Mouse (Mus musculus) forebrain, embryonic 13.5 days (tissue): ENCODE results near the gene Tmem117. TPM values are rescaled to one million over a fixed set of nuclear protein-coding genes. Genes with fewer than 3 reads are reported as not detected.

Experiments used
- ATAC-seq: fragments of 200-750 bp; cut with Nextera tagmentation; 2 replicates; pipeline ENCODE4 v1.8.0; 2017
- H3K27ac ChIP-seq: fragments of 300-500 bp; sonication (generic); 2 replicates; pipeline ENCODE4 v1.5.1; 2015; ENCODE audit warnings: inconsistent platforms, mild to moderate bottlenecking, moderate library complexity
- H3K27me3 ChIP-seq: fragments of 300-500 bp; sonication (generic); 2 replicates; pipeline ENCODE4 v1.6.1; 2015; ENCODE audit warnings: mild to moderate bottlenecking, inconsistent platforms
- H3K36me3 ChIP-seq: fragments of 300-500 bp; sonication (generic); 2 replicates; pipeline ENCODE4 v1.6.1; 2015; ENCODE audit warnings: mild to moderate bottlenecking, inconsistent platforms; ENCODE audit not compliant: poor library complexity, severe bottlenecking
- H3K4me1 ChIP-seq: fragments of 300-500 bp; sonication (generic); 2 replicates; pipeline ENCODE4 v1.6.1; 2015; ENCODE audit warnings: inconsistent platforms
- H3K4me2 ChIP-seq: fragments of 300-500 bp; sonication (generic); 2 replicates; pipeline ENCODE4 v1.6.1; 2015; ENCODE audit warnings: inconsistent platforms, mild to moderate bottlenecking, moderate library complexity
- H3K4me3 ChIP-seq: fragments of 300-500 bp; sonication (generic); 2 replicates; pipeline ENCODE4 v1.5.1; 2015; ENCODE audit warnings: mild to moderate bottlenecking, inconsistent platforms
- H3K9ac ChIP-seq: fragments of 300-500 bp; sonication (generic); 2 replicates; pipeline ENCODE4 v1.6.1; 2015; ENCODE audit warnings: mild to moderate bottlenecking, inconsistent platforms
- H3K9me3 ChIP-seq: fragments of 300-500 bp; sonication (generic); replicated peaks from 2 replicates; pipeline ENCODE4 v1.6.1; 2016; ENCODE audit warnings: inconsistent platforms
- WGBS: fragments of 180-500 bp; shearing (Covaris S2); methylation state at CpG from one replicate; pipeline ENCODE4 v1.1.7; 2015; 5-methylcytosine and 5-hydroxymethylcytosine counted together
- polyA plus RNA-seq: library from polyadenylated mRNA; unstranded; fragments of >200 nt; fragmentation: Nextera tagmentation; extraction: Ambion mirVana; gene quantifications from 2 replicates; pipeline ENCODE4 v1.2.1, GENCODE M21; 2015

The Tmem117 gene
- polyA plus RNA-seq, 1 experiment from 2014 or later = 1.2 TPM

DNA sequence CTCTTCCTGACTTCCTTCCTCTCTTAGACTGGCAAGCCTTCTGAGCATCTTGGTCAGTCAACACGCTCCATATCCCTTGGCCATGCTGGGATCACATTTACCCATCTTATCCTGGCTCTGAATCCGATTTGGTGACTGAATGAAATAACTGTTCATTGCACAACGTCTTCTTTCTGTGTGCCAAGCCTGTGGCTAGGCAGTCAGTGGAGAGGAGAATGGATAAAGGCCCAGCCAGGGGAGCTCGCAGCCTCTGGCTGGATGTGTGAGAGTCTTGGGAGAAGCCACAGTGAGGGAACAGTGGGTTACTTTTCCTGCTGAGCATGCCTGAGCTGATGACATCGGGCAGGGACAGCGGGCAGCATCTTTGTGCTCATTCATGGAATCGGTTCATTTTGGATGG is 55.2 kb downstream of the Tmem117 start:
- no peak overlapping the region for H3K4me2 ChIP-seq
- H3K4me3 ChIP-seq = no peak overlapping the region
- H3K27me3 ChIP-seq = no peaks in the 10 kb centered on the region; the same call in 1 of the 2 replicates
- no peaks in the 10 kb centered on the region for H3K4me1 ChIP-seq
- ATAC-seq = no peak
- WGBS = 75% methylated on average over 7 of the region's 7 CpGs
- no peaks in the 10 kb centered on the region for H3K9me3 ChIP-seq
- H3K27ac ChIP-seq = no peak overlapping the region
- H3K36me3 ChIP-seq = no peaks in the 10 kb centered on the region
- no peak overlapping the region for H3K9ac ChIP-seq

DNA sequence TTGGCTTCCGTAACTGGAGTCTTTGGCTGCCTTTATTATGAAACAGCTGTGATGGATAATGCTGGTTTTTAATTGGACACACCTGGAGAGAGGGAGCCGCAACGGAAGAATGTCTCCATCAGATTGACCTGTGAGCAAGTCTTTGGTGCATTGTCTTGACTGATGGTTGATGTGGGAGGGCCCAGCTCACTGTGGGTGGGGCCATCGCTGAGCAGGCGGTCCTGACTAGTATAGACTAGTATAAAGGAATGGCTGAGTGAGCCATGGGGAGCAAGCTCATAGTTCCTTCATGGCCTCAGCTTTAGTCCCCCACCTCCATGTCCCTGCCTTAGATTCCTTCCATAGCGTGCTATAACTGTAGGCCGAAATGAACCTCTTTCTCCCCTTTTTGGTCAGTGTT is 58.1 kb downstream of the Tmem117 start:
- WGBS = 91% methylated on average over 7 of the region's 7 CpGs
- no peaks in the 10 kb centered on the region for H3K27me3 ChIP-seq
- no peak overlapping the region for H3K27ac ChIP-seq
- no peaks in the 10 kb centered on the region for H3K9me3 ChIP-seq
- H3K36me3 ChIP-seq = no peaks in the 10 kb centered on the region
- H3K9ac ChIP-seq = no peak overlapping the region
- H3K4me2 ChIP-seq = no peak overlapping the region
- H3K4me1 ChIP-seq = no peaks in the 10 kb centered on the region
- H3K4me3 ChIP-seq = no peak overlapping the region
- ATAC-seq = no peak

DNA sequence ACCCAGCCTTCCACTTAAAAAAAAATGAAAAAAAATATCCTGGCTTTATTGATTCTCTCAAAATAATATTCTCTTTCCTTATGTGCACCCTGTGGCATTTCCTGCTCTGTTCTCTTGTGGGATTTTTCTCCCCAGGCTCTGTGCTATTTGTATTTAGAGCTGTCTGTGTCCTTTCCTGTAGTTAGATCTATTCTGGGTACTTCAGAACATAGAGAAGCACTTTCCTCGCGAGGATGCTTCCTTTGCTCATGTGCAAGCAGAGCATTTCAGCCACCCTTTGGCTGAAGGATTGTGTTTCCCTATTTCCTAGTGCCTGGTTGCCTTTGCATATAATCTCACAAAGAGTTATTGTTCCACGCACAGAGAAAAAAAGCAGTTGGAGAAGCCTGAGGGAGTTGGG is 58.6 kb downstream of the Tmem117 start:
- ATAC-seq = no peak
- H3K4me2 ChIP-seq = no peak overlapping the region
- no peak overlapping the region for H3K27ac ChIP-seq
- no peak overlapping the region for H3K9ac ChIP-seq
- H3K9me3 ChIP-seq = no peaks in the 10 kb centered on the region
- no peak overlapping the region for H3K4me3 ChIP-seq
- no peaks in the 10 kb centered on the region for H3K4me1 ChIP-seq
- no peaks in the 10 kb centered on the region for H3K27me3 ChIP-seq
- WGBS = 78% methylated on average over 3 of the region's 3 CpGs
- no peaks in the 10 kb centered on the region for H3K36me3 ChIP-seq

DNA sequence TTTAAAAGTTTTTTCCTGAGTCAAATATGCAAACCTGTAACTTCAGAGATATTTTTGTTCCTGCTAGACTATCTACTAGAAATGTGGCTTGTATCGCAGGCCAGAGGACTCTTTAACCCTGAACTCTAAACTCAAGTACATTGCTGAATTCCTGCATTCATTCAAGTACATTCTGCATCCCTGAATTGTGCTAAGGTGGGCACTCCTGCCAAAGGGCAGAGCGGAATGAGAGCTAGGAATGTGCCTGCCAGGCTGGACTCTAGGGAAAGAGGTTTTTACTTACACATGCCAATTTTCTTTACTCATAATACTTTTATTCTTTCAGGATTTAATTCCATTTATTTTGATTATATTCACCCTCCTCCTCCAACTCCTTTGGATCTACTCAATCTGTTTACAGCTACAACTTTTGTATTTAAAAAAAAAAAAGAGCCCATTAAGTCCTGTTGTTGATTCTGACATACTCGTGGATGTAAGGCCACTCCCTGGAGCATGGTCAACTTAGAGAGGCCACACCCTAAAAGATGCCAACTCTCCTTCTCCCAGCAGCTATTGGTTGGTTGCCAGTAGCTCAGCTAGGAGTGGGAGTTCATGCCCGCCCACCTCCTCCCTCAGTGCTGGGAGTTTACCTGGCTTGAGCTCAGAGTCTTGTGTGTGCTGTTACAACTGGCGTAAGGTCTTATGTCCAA is 60.3 kb downstream of the Tmem117 start:
- ATAC-seq = no peak
- Histone ChIP-seq H3K36me3 (no peaks in the 10 kb centered on the region), H3K27me3 (no peaks in the 10 kb centered on the region), H3K27ac (no peak overlapping the region), H3K9ac (no peak overlapping the region), H3K9me3 (no peaks in the 10 kb centered on the region), H3K4me3 (no peak overlapping the region), H3K4me2 (no peak overlapping the region), H3K4me1 (no peaks in the 10 kb centered on the region)
- 80% methylated on average over 5 of the region's 5 CpGs for WGBS

DNA sequence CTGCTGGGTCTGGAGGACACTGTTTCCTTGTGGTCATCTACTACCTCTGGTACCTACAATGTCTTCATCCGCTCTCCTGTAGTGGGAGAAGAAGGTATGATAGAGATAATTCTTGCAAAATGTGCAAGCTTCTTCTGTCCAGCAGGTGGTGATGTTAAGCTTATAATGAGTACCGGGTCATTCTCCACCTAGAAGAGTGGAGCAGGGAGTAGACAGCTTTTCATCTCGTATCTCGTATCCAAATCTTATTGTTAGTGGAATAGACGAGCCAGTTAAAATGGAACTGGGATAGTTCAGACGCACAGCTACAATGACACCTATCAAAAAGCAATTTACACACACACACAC is 60.8 kb downstream of the Tmem117 start:
- H3K4me3 ChIP-seq = no peak overlapping the region
- no peaks in the 10 kb centered on the region for H3K9me3 ChIP-seq
- H3K4me2 ChIP-seq = no peak overlapping the region
- H3K27me3 ChIP-seq = no peaks in the 10 kb centered on the region
- ATAC-seq = no peak
- H3K36me3 ChIP-seq = no peaks in the 10 kb centered on the region
- no peaks in the 10 kb centered on the region for H3K4me1 ChIP-seq
- WGBS = 62% methylated on average over 6 of the region's 6 CpGs
- no peak overlapping the region for H3K9ac ChIP-seq
- H3K27ac ChIP-seq = no peak overlapping the region

DNA sequence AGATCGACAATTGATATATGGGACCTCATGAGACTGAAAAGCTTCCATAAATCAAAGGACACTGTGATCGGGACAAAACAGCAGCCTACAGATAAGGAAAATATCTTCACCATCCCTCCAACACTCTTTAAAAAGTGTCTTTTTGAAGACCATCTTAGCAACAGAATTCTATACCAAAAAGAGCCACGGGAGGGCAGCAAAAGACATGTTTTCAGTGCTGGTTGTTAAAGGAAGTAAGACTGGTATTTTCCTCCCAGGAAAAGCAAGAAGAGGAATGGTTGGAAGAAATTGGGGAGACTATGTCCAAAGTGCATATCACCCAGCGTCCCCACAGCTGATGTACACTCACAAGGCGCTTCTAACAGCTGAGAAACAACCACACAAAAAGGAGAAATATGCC is 93.7 kb downstream of the Tmem117 start:
- Histone ChIP-seq H3K9ac (no peak overlapping the region), H3K27me3 (no peaks in the 10 kb centered on the region), H3K4me1 (peaks cover 8% of the 10 kb centered on the region), H3K9me3 (no peaks in the 10 kb centered on the region), H3K36me3 (no peaks in the 10 kb centered on the region), H3K4me2 (no peak overlapping the region), H3K4me3 (no peak overlapping the region), H3K27ac (no peak overlapping the region)
- no peak for ATAC-seq
- 35% methylated on average over 5 of the region's 5 CpGs for WGBS

DNA sequence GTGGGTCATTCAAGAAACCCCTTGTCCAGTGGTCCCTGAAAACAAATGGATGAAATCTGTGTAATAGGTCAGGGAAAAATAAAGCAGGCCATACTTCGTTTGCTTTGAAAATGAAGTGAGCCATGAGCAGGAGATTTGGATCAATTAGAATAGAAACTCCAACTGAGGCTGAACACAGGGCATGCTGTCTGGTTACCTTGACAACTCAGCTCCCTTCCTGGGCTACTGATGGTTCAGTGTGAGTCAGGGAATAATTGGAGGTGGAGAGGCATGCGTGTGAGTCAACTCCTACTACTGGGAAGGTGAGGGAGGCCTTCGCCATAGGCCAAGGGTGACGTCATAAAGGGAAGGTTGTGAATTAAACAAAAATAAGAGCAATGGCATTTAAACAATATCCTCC is 103.1 kb downstream of the Tmem117 start:
- 17% methylated on average over 4 of the region's 4 CpGs for WGBS
- Histone ChIP-seq H3K27me3 (no peaks in the 10 kb centered on the region), H3K4me2 (no peak overlapping the region), H3K27ac (no peak overlapping the region), H3K4me3 (no peak overlapping the region), H3K36me3 (no peaks in the 10 kb centered on the region), H3K9ac (no peak overlapping the region), H3K9me3 (0 out of 2 replicates have a peak, but pooled peaks cover 5% of the 10 kb centered on the region), H3K4me1 (peaks cover 18% of the 10 kb centered on the region)
- ATAC-seq = no peak

DNA sequence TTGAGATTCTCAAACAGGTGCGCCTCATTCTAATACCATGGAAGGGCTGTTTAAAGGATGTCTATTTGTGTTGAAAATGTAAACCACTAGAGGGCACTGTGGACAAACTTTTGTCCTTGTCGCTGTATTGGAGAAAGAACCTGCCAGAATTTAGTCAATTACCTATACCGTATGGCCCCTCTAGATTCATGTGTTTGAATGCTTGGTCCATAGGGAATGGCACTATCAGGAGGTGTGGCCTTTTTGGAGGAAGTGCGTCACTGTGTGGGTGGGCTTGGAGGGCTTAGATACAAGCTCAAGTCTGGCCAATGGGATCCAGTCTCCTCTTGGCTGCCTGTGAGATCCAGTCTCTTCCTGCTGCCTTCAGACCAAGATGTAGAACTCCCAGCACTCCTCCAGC is 140.2 kb downstream of the Tmem117 start:
- no peaks in the 10 kb centered on the region for H3K36me3 ChIP-seq
- peak; percentile 91 for ATAC-seq
- H3K4me3 ChIP-seq = no peak overlapping the region
- H3K9ac ChIP-seq = no peak overlapping the region
- H3K27me3 ChIP-seq = no peaks in the 10 kb centered on the region
- H3K27ac ChIP-seq = no peak overlapping the region
- H3K4me2 ChIP-seq = no peak overlapping the region
- no peaks in the 10 kb centered on the region for H3K9me3 ChIP-seq
- peaks cover 6% of the 10 kb centered on the region; the same call in 1 of the 2 replicates for H3K4me1 ChIP-seq
- 15% methylated on average over 4 of the region's 4 CpGs for WGBS

DNA sequence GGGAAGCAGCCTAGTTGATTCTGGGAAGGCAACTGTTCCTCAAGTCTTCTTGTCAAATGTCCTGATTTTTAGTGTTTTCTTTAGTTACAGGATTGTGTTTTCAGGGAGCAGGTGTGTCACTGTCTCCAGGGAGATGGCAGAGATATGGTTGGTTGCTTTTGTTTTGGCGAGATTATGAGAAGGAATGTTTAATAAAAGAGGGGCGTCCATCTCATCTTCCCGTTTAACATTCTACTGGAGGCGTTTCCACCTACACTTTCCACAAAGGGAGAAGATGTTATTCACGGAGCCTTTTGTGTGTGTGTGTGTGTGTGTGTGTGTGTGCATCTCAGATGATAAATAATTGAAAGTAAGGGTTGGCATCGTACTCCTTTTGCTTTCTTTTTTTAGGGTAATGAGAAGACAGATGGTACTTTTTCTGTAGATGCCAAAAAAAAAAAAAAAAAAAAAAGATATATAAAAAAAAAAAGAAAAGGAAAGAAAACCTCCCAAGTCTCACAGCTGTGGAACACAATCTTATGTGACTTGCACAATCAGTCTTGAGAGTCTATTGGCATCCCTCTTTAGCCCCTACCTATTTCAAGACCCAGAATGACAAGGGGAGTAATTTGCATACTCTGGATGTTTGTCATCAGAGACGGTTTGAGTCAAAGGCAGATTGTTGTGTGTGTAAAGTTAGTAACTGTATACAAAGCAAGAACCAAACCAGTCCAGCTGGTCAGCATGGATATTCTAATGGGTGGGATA is 142.0 kb downstream of the Tmem117 start:
- Histone ChIP-seq H3K36me3 (no peaks in the 10 kb centered on the region), H3K4me3 (no peak overlapping the region), H3K4me1 (peaks cover 10% of the 10 kb centered on the region; the same call in 1 of the 2 replicates), H3K9ac (no peak overlapping the region), H3K4me2 (no peak overlapping the region), H3K27me3 (no peaks in the 10 kb centered on the region), H3K27ac (peak overlapping the region; percentile 26; the same call in 1 of the 2 replicates), H3K9me3 (no peaks in the 10 kb centered on the region)
- no peak for ATAC-seq
- WGBS = 62% methylated on average over 7 of the region's 7 CpGs

DNA sequence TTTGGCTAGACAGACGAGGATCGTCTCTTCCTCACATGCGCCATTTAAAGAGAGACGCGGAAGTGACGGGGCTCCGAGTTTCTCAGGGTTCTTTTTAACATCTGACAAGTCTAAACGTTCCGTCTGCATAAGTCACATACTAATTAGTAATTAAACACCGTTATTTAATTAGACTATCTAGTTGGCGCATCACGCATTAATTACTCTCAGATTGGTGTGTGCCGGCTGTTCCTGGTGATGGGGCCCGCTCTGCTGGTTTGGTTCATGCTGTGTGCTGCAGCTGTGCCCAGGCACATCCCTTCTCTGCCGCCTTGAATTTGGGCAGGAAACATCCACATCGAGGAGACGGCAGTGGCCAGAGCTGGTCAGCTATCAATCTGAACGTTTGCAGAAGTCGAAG is 142.7 kb downstream of the Tmem117 start:
- Histone ChIP-seq H3K4me2 (no peak overlapping the region), H3K9me3 (no peaks in the 10 kb centered on the region), H3K27me3 (no peaks in the 10 kb centered on the region), H3K4me3 (no peak overlapping the region), H3K27ac (0 out of 2 replicates have a peak overlapping the region, but pooled peaks have one; percentile 7), H3K9ac (no peak overlapping the region), H3K4me1 (peaks cover 17% of the 10 kb centered on the region; the same call in 1 of the 2 replicates), H3K36me3 (no peaks in the 10 kb centered on the region)
- peak; percentile 50; the same call in 1 of the 2 replicates for ATAC-seq
- WGBS = 74% methylated on average over 19 of the region's 19 CpGs

DNA sequence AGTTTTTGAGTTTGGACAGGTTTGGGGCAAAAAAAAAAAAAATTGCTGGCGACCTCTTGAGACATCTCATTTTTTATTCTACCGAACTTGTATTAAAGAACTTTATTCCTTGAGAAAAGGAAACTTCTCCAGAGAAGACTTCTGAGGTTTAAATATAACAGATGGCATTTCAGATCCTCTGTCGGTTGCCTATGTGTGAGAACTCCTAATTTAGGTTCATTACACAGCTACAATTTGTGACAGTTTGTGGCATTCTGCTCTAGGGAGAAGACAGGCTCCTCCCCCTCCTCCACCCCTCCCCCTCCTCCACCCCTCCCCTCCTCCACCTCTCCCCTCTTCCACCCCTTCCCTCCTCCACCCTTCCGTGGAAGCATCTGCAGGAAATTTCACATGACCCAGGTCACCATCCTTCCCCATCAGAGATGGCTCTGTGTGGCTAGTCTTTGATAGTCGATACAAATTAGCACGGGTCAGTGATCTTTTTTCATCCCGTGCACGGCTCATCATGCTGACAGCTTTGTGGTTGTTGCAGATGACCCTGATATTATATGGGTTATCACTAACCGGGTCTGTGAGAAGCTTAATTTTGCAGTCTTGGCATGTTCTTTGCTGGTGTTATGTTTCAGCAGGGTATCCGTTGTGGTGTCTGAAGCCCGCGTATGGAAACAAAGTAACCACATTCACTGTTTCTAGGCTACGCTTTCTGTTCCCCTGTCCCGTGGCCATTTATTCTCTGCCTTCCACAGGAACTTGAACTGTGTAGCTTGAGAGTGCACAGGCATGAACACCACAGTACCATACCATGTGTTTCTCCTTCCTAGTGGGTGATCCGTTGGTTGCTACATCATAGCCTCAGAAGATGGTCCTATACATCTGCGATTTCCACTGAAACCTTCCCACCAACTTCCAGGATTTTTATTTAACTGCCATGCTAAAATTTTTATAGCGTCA is 147.4 kb downstream of the Tmem117 start:
- no peak overlapping the region for H3K9ac ChIP-seq
- no peaks in the 10 kb centered on the region for H3K36me3 ChIP-seq
- no peak overlapping the region for H3K4me3 ChIP-seq
- peak; percentile 27; the same call in 1 of the 2 replicates for ATAC-seq
- 57% methylated on average over 17 of the region's 17 CpGs for WGBS
- H3K27me3 ChIP-seq = no peaks in the 10 kb centered on the region
- H3K4me1 ChIP-seq = peaks cover 12% of the 10 kb centered on the region; the same call in 1 of the 2 replicates
- H3K9me3 ChIP-seq = no peaks in the 10 kb centered on the region
- H3K4me2 ChIP-seq = no peak overlapping the region
- H3K27ac ChIP-seq = no peak overlapping the region

DNA sequence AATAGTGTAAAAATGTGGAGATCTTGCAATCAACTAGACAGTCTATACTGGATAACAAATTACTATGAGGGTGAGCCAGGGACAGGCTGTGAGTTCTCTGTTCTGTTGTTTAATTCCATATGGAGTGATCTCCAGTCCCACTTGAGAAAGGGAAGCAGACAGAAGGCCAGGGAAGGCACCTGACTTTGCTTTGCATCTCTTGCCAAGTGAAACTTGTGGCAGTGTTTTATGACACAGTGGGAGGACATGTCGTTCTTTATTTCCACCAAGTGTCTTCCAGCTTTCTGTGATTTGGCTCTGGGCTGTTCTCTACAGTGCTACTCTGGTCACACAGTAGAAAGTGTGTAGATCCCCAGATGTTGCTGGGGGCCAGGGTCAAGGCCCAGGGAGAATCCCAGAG is 152.5 kb downstream of the Tmem117 start:
- WGBS = 80% methylated on average over 1 of the region's 1 CpGs

More for the DNA sequence above, 152.5 kb downstream of the Tmem117 start:
- no peak overlapping the region for H3K4me3 ChIP-seq
- H3K36me3 ChIP-seq = no peaks in the 10 kb centered on the region
- 0 out of 2 replicates have a peak, but pooled peaks cover 2% of the 10 kb centered on the region for H3K4me1 ChIP-seq
- no peak overlapping the region for H3K9ac ChIP-seq
- no peaks in the 10 kb centered on the region for H3K27me3 ChIP-seq
- H3K4me2 ChIP-seq = no peak overlapping the region
- no peak for ATAC-seq
- H3K9me3 ChIP-seq = no peaks in the 10 kb centered on the region
- H3K27ac ChIP-seq = no peak overlapping the region
